Mouse (Mus musculus): Measurements from ENCODE around the gene Sowahd. TPM values are rescaled to one million over a fixed set of nuclear protein-coding genes. Genes with fewer than 3 reads are reported as not detected.

Sowahd gene
- polyA plus RNA-seq, 1 experiment from 2014 or later = not detected

Other genes with a start within 250 kb of the Sowahd start
- gene Ube2a, start 174.9 kb upstream of the Sowahd start, polyA plus RNA-seq (2014; fragmentation: Nextera tagmentation; extraction: Ambion mirVana) = 124 and 129 TPM in 2 replicates
- 36.0 and 41.8 TPM in 2 replicates for gene C330007P06Rik, start 174.7 kb upstream of the Sowahd start, polyA plus RNA-seq (2014; fragmentation: Nextera tagmentation; extraction: Ambion mirVana)
- gene Nkrf, start 145.9 kb upstream of the Sowahd start, polyA plus RNA-seq (2014; fragmentation: Nextera tagmentation; extraction: Ambion mirVana) = 2.6 and 2.9 TPM in 2 replicates
- gene Sept6, start 57.1 kb upstream of the Sowahd start, polyA plus RNA-seq (2014; fragmentation: Nextera tagmentation; extraction: Ambion mirVana) = 89.0 and 99.0 TPM in 2 replicates
- gene Rpl39, start 36.6 kb downstream of the Sowahd start, polyA plus RNA-seq (2014; fragmentation: Nextera tagmentation; extraction: Ambion mirVana) = 520 and 540 TPM in 2 replicates
- gene Upf3b, start 61.5 kb downstream of the Sowahd start, polyA plus RNA-seq (2014; fragmentation: Nextera tagmentation; extraction: Ambion mirVana) = 21.8 and 22.4 TPM in 2 replicates
- 24.9 and 26.3 TPM in 2 replicates for gene Nkap, start 78.0 kb downstream of the Sowahd start, polyA plus RNA-seq (2014; fragmentation: Nextera tagmentation; extraction: Ambion mirVana)
- gene Akap14, start 120.0 kb downstream of the Sowahd start, polyA plus RNA-seq (2014; fragmentation: Nextera tagmentation; extraction: Ambion mirVana) = 0.24 TPM in 1 of 2 replicates, not detected in the other
- gene Ndufa1, start 142.3 kb downstream of the Sowahd start, polyA plus RNA-seq (2014; fragmentation: Nextera tagmentation; extraction: Ambion mirVana) = 358 and 365 TPM in 2 replicates
- gene Rnf113a1, start 142.4 kb downstream of the Sowahd start, polyA plus RNA-seq (2014; fragmentation: Nextera tagmentation; extraction: Ambion mirVana) = 11.7 and 12.1 TPM in 2 replicates
- not detected in 2 replicates for gene Gm9, start 162.2 kb downstream of the Sowahd start, polyA plus RNA-seq (2014; fragmentation: Nextera tagmentation; extraction: Ambion mirVana)
- not detected in 2 replicates for gene Rhox1, start 173.4 kb downstream of the Sowahd start, polyA plus RNA-seq (2014; fragmentation: Nextera tagmentation; extraction: Ambion mirVana)
- 0.25 TPM in 1 of 2 replicates, not detected in the other for gene Rhox2a, start 196.1 kb downstream of the Sowahd start, polyA plus RNA-seq (2014; fragmentation: Nextera tagmentation; extraction: Ambion mirVana)
- not detected in 2 replicates for gene Rhox3a, start 201.1 kb downstream of the Sowahd start, polyA plus RNA-seq (2014; fragmentation: Nextera tagmentation; extraction: Ambion mirVana)
- gene Rhox4a, start 216.5 kb downstream of the Sowahd start, polyA plus RNA-seq (2014; fragmentation: Nextera tagmentation; extraction: Ambion mirVana) = not detected in 2 replicates